Mouse (Mus musculus) spleen, adult 2 months (tissue): ENCODE results near the gene Gmnn. TPM values are rescaled to one million over a fixed set of nuclear protein-coding genes. Genes with fewer than 3 reads are reported as not detected.
"Not testable (repeated sequence)": the region's sequence is repeated elsewhere in the genome, so short reads cannot be mapped to it uniquely, and the experiment has no call there.

Experiments used
- DNase-seq, 2 experiments: peaks; one replicate each; pipeline versions ENCODE4 v3.0.0 to v3.0.0-alpha.2; 2012 to 2021; ENCODE audit warnings: low spot score in 2 of 2, low read depth in 1 of 2
- H3K27ac ChIP-seq: fragments of 200-500 bp; 2 replicates; pipeline ENCODE4 v1.5.1; 2012; ENCODE audit warnings: low read length, inconsistent platforms; ENCODE audit not compliant: insufficient read depth
- H3K27me3 ChIP-seq: fragments of 200-500 bp; 2 replicates; pipeline ENCODE4 v1.6.1; 2012; ENCODE audit warnings: mild to moderate bottlenecking, moderate library complexity, low read length, inconsistent platforms; ENCODE audit not compliant: control insufficient read depth, insufficient read depth
- H3K36me3 ChIP-seq: fragments of 200-500 bp; 2 replicates; pipeline ENCODE4 v1.6.1; 2012; ENCODE audit warnings: mild to moderate bottlenecking, low read length, inconsistent platforms; ENCODE audit not compliant: control insufficient read depth, insufficient read depth
- H3K4me1 ChIP-seq: fragments of 200-500 bp; 2 replicates; pipeline ENCODE4 v1.6.1; 2011; ENCODE audit warnings: inconsistent platforms; ENCODE audit not compliant: control insufficient read depth, insufficient read depth, insufficient read length
- H3K4me3 ChIP-seq: fragments of 200-500 bp; 2 replicates; pipeline ENCODE4 v1.5.1; 2011; ENCODE audit warnings: mild to moderate bottlenecking, inconsistent platforms; ENCODE audit not compliant: insufficient read depth, insufficient read length; ENCODE audit errors: extremely low read depth
- CTCF ChIP-seq: fragments of 200-500 bp; IDR thresholded peaks from 2 replicates; pipeline ENCODE4 v1.5.1; 2011; ENCODE audit warnings: mild to moderate bottlenecking, inconsistent platforms; ENCODE audit not compliant: insufficient read depth, insufficient read length, insufficient replicate concordance; ENCODE audit errors: extremely low read depth
- POLR2A ChIP-seq: fragments of 200-500 bp; IDR thresholded peaks from 2 replicates; pipeline ENCODE4 v1.6.1; 2011; ENCODE audit warnings: low read depth, low read length, inconsistent platforms
- WGBS: fragments of 180-500 bp; shearing (Covaris S2); methylation state at CpG from one replicate; pipeline ENCODE4 v1.1.7; 2018; 5-methylcytosine and 5-hydroxymethylcytosine counted together
- polyA plus RNA-seq: library from polyadenylated mRNA; depleted of rRNA; stranded (reverse); fragments of >200 nt; gene quantifications from 2 replicates; pipeline ENCODE4 v1.2.3, GENCODE M21; 2012

Gmnn gene
- polyA plus RNA-seq, 1 experiment, result 2.7 TPM

DNA sequence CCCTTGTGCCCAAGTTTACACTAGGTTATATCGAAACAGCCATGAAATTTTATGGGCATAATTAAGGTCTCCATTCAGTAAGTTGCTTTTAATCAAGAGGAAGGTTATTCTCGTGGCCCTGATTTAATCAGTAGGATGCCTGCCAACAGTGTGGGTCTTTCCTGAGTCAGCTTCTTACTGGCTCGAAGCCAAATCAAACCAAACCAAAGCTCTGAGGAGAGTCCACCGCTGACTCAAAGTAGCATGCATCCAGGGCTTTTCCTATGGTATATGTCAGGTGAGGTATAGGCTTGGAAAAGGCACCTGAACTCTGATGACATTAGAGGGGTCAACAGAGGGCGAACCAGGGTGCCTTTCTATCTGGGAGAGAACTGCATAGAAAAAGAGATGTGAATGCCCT is 20.2 kb upstream of the Gmnn start:
- Histone ChIP-seq H3K4me3 (no peak overlapping the region), H3K36me3 (no peaks in the 10 kb centered on the region), H3K27me3 (no peaks in the 10 kb centered on the region), H3K4me1 (peaks cover 14% of the 10 kb centered on the region; the same call in 1 of the 2 replicates), H3K27ac (no peak overlapping the region)
- TF ChIP-seq POLR2A (no peak), CTCF (no peak)
- WGBS, result 53% methylated on average over 5 of the region's 5 CpGs
- no peak for DNase-seq

DNA sequence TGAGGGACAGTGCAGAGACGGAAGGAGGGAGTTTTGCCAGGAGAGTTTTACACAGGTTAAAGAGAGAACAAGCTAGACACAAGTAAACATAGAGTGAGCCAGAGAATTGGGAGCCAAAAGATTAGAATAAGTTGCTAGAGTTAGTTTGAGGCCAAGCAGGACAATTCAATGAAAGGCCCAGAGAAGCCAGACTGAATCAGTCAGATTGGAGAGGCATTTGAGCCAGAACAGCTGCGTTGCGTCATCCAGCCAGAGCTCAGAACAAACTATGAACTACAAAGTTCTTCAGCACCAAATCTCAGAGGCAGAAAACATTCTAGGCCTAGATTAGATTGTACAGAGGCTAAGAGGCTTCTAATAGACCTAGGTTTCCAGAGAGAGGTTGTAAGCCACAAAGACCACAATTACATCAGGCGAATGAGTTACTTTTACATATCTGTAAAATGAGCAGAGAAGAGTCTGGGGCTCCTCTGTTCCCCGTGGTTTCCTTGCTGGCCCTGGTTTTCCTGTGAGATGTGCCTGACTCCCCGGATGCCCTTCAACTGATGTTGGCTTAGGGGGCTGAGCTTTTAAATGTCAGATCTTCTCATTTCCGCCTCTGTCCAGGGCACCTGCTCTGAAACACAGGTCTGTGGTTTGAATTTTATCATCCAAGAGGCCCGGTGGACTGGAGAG is 17.1 kb upstream of the Gmnn start:
- H3K4me1 ChIP-seq, result no peaks in the 10 kb centered on the region
- no peak overlapping the region for H3K27ac ChIP-seq
- WGBS, result 46% methylated on average over 8 of the region's 8 CpGs
- H3K36me3 ChIP-seq, result no peaks in the 10 kb centered on the region
- no peak for DNase-seq
- H3K27me3 ChIP-seq, result no peaks in the 10 kb centered on the region
- no peak for TF ChIP-seq POLR2A
- TF ChIP-seq CTCF, result no peak
- H3K4me3 ChIP-seq, result no peak overlapping the region

DNA sequence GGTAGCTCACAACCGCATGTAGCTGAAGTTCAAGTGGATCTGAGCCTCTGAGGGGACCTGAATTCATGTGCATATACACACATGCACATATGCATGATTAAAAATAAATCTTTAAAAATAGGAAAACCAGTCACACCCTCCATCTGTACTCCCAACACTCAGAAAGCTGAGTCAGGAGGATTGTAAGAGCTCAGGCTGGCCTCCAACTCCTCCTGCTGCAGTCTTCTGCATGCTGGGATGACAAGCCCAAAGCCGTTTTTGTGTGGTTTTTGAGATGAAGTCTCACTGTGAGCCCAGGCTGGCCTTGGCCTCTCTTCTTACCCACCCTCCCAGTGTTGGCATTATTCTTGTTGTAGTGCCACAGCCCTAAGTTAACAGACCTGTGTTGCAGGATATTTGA is 16.3 kb upstream of the Gmnn start:
- no peak for DNase-seq
- no peaks in the 10 kb centered on the region for H3K36me3 ChIP-seq
- WGBS, result 82% methylated on average over 2 of the region's 2 CpGs
- no peak overlapping the region for H3K4me3 ChIP-seq
- H3K4me1 ChIP-seq, result no peaks in the 10 kb centered on the region
- H3K27me3 ChIP-seq, result no peaks in the 10 kb centered on the region
- no peak overlapping the region for H3K27ac ChIP-seq
- TF ChIP-seq CTCF (no peak), POLR2A (no peak)

DNA sequence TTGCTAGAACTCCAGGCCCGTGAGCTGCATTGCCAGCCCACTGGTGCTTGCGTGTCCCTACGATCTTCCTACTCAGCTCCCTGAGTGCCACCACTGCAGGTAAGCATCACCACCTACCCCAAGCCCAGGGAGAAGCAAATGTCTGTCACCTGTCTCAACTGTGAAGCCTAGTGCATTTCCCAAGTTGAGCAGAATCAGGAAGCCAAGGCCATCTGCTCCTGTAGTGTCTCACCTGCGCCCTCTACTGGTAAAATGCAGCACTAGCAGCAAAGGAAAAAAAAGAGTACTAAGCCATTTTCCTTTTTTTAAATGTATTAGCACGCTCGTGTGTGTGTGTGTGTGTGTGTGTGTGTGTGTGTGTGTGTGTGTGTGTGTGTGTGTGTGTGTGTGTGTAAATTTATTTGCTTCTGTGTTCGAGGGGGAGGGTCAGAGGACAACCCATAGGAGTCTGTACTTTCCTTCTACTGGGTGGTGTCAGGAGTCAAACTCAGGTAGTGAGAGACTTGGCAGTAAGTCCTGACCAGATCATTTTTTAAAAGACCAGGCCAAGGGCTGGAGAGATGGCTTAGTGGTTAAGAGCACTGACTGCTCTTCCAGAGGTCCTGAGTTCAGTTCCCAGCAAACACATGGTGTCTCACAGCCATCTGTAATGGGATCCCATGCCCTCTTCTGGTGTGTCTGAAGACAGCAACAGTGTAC is 14.6 kb upstream of the Gmnn start:
- Histone ChIP-seq H3K4me3 (no peak overlapping the region), H3K4me1 (no peaks in the 10 kb centered on the region), H3K27ac (no peak overlapping the region), H3K27me3 (no peaks in the 10 kb centered on the region), H3K36me3 (no peaks in the 10 kb centered on the region)
- TF ChIP-seq POLR2A (no peak), CTCF (peak; percentile 67; the same call in 1 of the 2 replicates)
- DNase-seq, result peak; percentile 43 to 62
- 42% methylated on average over 7 of the region's 7 CpGs for WGBS

DNA sequence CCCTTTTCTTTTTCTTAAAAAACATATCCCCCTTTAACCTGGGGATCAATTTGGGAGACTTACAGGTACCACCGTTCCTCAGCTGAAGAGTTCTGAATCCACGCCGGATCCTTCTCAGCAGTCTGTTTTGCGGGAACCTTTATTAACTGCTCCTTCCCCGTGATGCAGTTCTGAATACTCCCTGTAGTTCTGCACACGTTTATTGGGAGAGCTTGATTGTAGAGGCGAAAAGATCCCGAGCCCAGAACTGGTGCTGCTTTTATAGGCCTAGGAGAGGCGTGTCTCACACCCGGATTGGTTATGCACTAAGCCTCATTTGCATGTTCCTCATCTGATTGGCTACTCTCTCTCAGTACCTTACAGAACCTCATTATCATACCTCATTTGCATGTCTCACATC is 9.8 kb upstream of the Gmnn start:
- DNase-seq, H3K4me3 ChIP-seq, H3K4me1 ChIP-seq, H3K27ac ChIP-seq, H3K27me3 ChIP-seq, H3K36me3 ChIP-seq: not testable (repeated sequence)
- 95% methylated on average over 10 of the region's 10 CpGs for WGBS

DNA sequence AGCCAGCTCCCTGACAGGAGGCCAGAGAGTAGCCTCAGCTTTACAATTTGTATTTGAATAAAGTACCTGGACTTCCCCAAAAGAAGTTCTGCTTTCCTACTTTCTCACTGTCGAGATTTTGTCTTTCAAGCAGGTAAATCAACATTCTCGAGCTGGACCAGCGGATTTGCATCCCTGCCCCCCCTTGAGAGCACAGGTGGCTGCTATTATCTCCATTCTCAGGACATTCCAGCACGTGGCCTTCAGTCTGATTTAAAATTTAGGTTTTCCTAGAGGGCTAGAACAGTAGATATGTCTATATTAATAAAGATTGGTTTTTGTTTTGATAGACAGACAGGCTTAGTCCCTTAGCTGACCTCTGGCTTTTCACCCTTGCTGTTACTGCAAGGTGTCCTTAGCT is 6.1 kb upstream of the Gmnn start:
- 41% methylated on average over 4 of the region's 4 CpGs for WGBS
- not testable (repeated sequence) for H3K4me1 ChIP-seq, H3K27me3 ChIP-seq, H3K4me3 ChIP-seq, H3K36me3 ChIP-seq, H3K27ac ChIP-seq
- peak in 1 of 2 experiments; percentile 24 for DNase-seq

DNA sequence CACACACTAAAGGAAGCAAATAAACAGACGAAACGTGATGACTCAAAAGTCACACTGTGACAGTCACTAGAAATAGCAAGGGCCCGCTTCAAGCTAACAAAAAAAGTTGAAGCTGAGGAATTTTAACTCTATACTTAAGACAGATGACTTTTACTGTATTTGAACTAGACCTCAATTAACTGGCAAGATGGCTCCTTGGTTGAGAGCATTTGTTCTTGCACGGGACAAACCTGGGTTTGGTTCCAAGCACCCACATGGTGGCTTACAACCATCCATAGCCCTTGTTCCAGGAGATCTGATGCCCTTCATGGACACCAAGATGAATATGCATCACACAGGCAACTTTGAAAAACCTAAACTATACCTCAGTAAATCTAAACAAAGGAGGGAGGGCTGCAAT is 531 bp upstream of the Gmnn start:
- DNase-seq, result no peak
- 10% methylated on average over 4 of the region's 4 CpGs for WGBS
- Histone ChIP-seq H3K36me3 (no peaks in the 10 kb centered on the region), H3K27ac (no peak overlapping the region), H3K4me1 (peaks cover 2% of the 10 kb centered on the region; the same call in 1 of the 2 replicates), H3K4me3 (peak overlapping the region; percentile 95; the same call in 1 of the 2 replicates), H3K27me3 (no peaks in the 10 kb centered on the region)
- TF ChIP-seq CTCF (no peak), POLR2A (no peak)
